Mouse (Mus musculus) heart, postnatal 36 days (tissue): ENCODE results near the gene Pld3. TPM values are rescaled to one million over a fixed set of nuclear protein-coding genes. Genes with fewer than 3 reads are reported as not detected.

Source experiments
- DNase-seq, 2 experiments: peaks; one replicate each; pipeline ENCODE4 v3.0.0; 2021 to 2022
- intact Hi-C: fragments of 180-260 bp; cut with DNase I; formaldehyde crosslinking; loops from one replicate; pipeline ENCODE4 v1.15.1; 2025
- total RNA-seq, 2 experiments: library from RNA; stranded (reverse); gene quantifications; 2 replicates each; pipeline ENCODE4 v1.2.3; 2021

Pld3 gene
- total RNA-seq, 2 experiments from 2014 or later: 26.0 to 29.0 TPM

- no peak for DNase-seq
- intact Hi-C loops: no loop called here
These were observed 21.3 kb upstream of the Pld3 start for GRCm38 (mm10) chr7:27574124-27574880.

- no peak for DNase-seq
- intact Hi-C loops: no loop called here
These were observed 19.1 kb upstream of the Pld3 start for GRCm38 (mm10) chr7:27572133-27572532.

DNA sequence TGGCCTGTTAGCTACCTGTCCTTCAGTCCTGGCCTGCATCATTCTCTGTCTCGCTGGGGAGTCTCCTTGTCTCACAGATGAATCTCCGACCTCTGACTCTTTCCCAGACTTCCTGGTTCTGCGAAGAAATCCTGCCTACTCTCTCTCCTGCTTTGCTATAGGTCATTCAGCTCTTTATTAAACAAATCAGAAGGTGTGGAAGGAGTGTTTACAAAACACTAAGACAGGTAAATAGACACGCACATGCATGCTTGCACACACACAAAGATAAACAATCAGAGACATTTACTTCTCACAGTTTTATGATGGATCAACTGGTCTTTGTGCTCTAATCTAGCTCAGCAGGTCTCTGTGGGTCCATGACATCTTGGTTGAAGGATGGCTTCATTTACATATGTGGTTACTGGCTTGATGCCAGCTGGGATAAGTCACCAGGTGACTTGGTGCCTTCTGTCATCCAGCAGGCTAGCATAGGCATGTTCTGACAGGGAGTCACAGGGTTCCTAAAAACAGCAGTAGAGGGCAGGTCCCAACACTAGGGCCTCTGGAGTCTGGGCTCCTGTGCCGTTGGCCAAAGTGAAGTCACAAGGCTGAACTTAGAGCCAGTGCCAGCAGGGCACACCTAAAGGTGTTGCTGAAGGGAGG is 16.7 kb upstream of the Pld3 start:
- DNase-seq: peak in 1 of 2 experiments; percentile 33
- intact Hi-C loops: no loop called here

DNA sequence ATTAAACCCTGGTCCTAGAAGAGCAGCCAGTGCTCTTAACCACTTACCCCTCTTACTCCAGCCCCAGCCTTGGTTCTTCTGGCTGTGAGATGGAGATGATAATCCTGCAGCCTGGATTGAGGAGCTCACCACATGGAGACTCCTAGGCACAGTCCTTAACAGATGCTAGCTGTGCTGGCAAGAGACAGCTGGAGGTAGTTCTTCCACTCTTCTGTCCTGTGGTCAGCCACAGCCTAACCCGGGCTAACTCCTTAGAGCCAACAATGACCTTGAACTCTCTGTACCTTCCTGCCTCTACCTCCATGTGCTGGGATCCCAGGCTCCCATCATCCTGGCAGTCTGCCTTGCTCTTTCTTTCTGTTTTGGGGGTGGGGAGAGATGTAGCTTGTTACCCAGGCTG is 8.0 kb upstream of the Pld3 start:
- intact Hi-C loops: no loop called here

DNA sequence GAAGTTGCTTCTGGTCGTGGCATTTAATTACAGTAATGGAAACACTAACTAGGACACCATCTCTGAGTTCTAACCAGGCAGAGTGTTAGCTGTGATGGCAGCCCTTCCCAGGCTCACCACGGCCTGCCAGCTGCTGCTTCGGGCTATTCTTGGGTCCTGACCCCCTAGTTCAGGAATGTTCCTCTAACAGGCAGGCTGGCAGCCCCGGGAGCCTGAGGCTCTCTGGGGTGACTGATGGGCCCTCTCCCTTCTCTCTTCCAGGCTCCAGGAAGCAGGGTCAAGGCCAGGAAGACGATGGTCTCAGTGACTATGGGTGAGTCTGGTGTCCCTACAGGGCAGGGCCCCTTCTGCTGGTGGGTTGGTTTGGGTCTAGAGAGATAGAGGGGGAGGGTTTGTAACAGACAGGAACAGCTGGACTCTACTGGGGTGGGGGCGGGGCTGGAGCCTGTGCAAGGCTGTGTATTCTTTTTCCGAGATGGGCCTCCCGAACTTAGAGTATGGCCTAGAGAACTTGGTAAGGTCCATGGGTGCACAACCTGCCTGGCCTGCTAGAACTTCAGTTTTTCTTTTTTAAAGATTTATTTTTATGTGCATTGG is 7.4 kb upstream of the Pld3 start:
- intact Hi-C loops: no loop called here

More for the DNA sequence above, 8.0 kb upstream of the Pld3 start:
- DNase-seq: no peak

GRCm38 (mm10) chr7:27552070-27552469 is 948 bp downstream of the Pld3 start:
- DNase-seq: no peak

More for the DNA sequence above, 7.4 kb upstream of the Pld3 start:
- peak; percentile 31 to 67 for DNase-seq

GRCm38 (mm10) chr7:27549597-27549996 is 3.4 kb downstream of the Pld3 start:
- intact Hi-C loops: no loop called here
- no peak for DNase-seq

More at GRCm38 (mm10) chr7:27552070-27552469, 948 bp downstream of the Pld3 start:
- intact Hi-C loops: no loop called here

GRCm38 (mm10) chr7:27544675-27545370 is 8.2 kb downstream of the Pld3 start:
- DNase-seq: no peak
- intact Hi-C loops: no loop called here

DNA sequence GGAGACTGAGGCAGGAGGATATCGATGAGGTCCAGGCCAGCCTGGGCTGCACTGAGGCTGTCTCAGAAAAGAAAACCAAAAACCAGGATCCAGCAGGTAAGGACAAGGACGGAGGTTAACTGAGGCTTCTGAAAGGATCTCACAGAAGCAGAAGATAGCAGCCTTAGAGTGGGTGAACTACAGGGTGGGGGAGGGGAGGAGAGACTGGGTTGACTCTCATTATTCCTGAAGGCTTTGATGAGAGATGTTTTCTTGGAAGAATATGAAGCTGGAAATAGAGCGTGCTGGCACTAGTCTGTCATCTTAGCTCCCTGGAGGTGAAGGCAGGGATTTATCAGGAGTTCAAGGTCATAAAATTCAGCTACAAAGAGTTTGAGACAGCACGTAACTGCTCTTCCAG is 9.2 kb downstream of the Pld3 start:
- intact Hi-C loops: no loop called here
- no peak for DNase-seq

DNA sequence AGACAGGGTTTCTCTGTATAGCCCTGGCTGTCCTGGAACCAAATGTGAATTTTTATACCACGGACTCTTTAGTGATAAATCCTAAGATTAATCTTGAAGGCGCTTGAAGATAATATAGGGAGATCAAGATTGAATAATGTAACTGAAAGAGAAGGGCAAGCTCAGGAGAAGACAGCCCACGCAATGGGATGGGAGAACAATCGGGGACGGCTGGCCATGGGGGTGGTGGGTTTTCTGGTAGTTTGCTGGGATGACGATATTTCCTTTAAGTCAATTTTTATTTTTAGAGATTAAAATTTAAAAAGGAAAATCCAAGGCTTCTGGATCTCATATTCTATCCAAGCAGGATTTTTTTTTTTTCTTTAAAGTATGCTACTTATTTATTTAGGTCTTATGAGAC is 10.0 kb downstream of the Pld3 start:
- DNase-seq: no peak
- intact Hi-C loops: no loop called here

- intact Hi-C loops: no loop called here
- peak; percentile 77 to 80 for DNase-seq
These were observed 10.5 kb downstream of the Pld3 start for GRCm38 (mm10) chr7:27542392-27543033.

DNA sequence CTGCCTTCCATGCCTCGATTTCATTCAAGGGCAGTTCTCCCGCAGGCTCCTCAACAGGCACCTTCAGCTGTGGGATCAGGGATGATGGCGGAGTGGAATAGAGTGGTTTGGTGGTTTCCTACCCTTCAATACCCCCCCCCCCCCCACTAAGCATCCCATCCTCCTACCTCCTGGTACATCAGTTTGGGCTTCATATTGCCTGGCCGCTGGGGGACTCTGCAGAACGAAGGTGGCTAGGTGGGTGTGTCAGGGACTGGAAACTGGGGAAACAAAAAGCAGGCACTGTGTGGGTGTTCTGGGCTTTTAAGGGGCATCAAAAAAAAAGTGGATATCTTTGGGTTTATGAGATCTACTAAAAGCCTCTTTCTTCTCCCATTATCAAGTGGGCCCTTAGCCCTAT is 11.1 kb downstream of the Pld3 start:
- no peak for DNase-seq
- intact Hi-C loops: no loop called here

DNA sequence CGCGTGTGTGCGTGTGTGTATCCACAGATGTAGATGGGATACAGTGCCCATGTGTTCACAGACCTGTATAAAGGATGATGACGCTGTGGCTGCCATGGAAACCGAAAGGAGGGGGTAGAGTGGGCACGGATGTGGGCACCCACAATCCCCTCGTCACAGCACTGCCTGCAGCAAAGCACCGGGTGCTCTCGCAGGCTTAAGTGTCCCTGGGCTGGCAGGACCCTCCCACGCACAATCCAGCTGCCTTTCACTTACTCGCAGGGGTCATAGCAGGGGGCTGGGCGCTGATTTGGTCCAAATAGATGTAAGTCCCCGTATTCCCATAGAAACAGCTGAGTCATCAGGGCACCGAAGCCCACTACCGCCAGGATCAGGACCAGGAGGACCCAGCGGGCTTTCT is 11.6 kb downstream of the Pld3 start:
- intact Hi-C loops: no loop called here
- DNase-seq: no peak

- DNase-seq: no peak
These were observed 12.1 kb downstream of the Pld3 start for GRCm38 (mm10) chr7:27540935-27541334.

GRCm38 (mm10) chr7:27540521-27540920 is 12.5 kb downstream of the Pld3 start:
- intact Hi-C loops: no loop called here

More at GRCm38 (mm10) chr7:27540935-27541334, 12.1 kb downstream of the Pld3 start:
- intact Hi-C loops: no loop called here

GRCm38 (mm10) chr7:27538797-27539196 is 14.2 kb downstream of the Pld3 start:
- DNase-seq: no peak
- intact Hi-C loops: no loop called here

More at GRCm38 (mm10) chr7:27540521-27540920, 12.5 kb downstream of the Pld3 start:
- no peak for DNase-seq

GRCm38 (mm10) chr7:27537998-27538397 is 15.0 kb downstream of the Pld3 start:
- no peak for DNase-seq
- intact Hi-C loops: no loop called here

DNA sequence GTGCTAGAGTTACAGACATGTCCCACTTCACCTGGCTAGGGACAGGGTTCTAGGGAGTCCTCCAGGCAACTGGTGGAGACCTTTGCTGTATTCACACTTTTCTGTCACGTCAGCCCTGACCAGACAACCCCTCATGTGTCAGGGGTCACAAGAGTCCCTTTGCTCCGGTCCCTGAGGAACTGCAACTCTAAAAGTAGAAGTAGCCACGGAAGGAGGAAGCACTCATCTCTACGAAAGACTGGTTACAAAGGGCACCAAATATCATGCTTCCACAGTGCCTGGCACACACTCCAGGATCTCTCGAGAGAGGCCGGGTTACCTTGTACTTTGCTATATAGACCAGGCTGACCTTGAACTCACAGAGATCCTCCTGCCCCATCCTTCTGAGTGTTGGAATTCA is 16.4 kb downstream of the Pld3 start:
- intact Hi-C loops: no loop called here
- DNase-seq: no peak

- intact Hi-C loops: no loop called here
- DNase-seq: no peak
These were observed 17.6 kb downstream of the Pld3 start for GRCm38 (mm10) chr7:27535386-27535785.

- intact Hi-C loops: no loop called here
- DNase-seq: no peak
These were observed 20.5 kb downstream of the Pld3 start for GRCm38 (mm10) chr7:27532480-27533050.
